Mouse (Mus musculus): ENCODE data around the gene Tmem108. TPM values are rescaled to one million over a fixed set of nuclear protein-coding genes. Genes with fewer than 3 reads are reported as not detected.

Tmem108 gene
- polyA plus RNA-seq, 1 experiment from 2014 or later: not detected

DNA sequence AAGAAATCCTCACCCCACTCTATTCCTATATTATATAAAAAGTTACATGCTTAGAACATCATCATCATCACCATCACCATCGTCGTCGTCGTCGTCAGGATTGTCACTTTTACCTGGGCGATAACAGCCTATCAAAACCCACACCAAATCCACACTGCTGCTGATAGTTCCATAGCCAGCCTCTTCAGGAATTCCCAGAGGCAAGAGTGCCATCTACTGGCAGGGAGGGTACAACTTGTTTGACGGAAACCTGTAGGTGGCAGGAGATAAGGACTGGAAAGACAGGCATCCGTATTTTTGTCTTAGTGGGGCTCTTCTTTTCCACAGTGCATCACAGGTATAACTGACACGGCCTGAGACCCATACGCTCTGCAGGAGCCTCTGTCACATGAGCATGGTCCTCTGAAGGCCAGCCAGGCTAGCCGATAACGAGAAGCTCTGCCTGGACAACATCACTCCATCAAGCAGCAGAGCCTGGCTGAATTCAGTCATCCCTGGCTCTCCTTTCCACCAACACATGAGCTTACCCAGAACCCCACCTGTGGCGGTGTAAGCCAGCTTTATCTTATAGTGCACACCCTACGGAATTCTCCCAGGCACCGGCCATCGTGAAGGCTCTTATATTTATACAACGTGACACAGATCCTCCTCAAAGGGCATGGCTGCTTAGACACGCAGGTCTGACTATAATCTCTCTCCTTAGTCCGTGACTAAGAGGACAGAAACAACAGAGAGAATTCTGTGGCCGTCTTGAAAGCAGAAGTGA, 2.5 kb downstream of the Tmem108 start:
- DNase-seq (ENCODE audit: low read depth, low spot score): peak; percentile 17
- ChIA-PET POLR2A (no interaction called here), CTCF (interaction anchor here (0.7 to 1.2 kb wide), 3 partner anchors 37 to 269 kb away, joined by 3 to 6 read pairs (median 3); no protein-coding TSS in a partner anchor)
- ATAC-seq: peak; percentile 83
- peak; percentile 87 for TF ChIP-seq CTCF (IDR thresholded peaks at IDR 0.05)
- peaks cover 36% of the 10 kb centered on the region for H3K27me3 ChIP-seq
- in situ Hi-C loops (cut with MboI; ENCODE audit: low pct_unique_long_range_greater_than_20kb): loop anchor here (5.0 kb wide), 2 partner anchors 132 to 267 kb away; no protein-coding TSS in a partner anchor

DNA sequence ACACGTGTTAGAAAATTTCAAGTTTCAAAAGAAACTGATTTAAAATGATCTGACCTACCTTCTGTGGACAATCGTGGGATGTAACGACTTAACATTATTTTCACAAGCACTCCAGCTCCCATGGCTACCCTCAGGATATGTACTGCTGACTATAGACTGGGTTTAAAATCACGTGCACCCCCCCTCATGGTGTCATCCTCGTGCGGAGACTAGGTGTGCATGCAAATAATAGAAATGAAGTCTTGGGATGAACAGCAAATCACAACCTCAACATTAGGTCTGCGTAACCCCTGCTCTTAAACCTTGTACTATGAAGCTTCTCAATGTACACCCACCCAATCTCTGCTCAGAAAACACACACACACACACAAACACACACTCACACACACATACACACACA, 3.4 kb downstream of the Tmem108 start:
- no peak for TF ChIP-seq CTCF (IDR thresholded peaks at IDR 0.05)
- H3K27me3 ChIP-seq: peaks cover 27% of the 10 kb centered on the region
- ATAC-seq (no peak), DNase-seq (ENCODE audit: low read depth, low spot score) (no peak)
- ChIA-PET POLR2A (no interaction called here), CTCF (no interaction called here)
- in situ Hi-C loops (cut with MboI; ENCODE audit: low pct_unique_long_range_greater_than_20kb): loop anchor here (5.0 kb wide), 2 partner anchors 131 to 266 kb away; no protein-coding TSS in a partner anchor

GRCm38 (mm10) chr9:103752618-103753017, 9.0 kb downstream of the Tmem108 start:
- in situ Hi-C loops (cut with MboI; ENCODE audit: low pct_unique_long_range_greater_than_20kb): no loop called here
- ChIA-PET CTCF (no interaction called here), POLR2A (no interaction called here)
- DNase-seq (ENCODE audit: low read depth, low spot score) (no peak), ATAC-seq (no peak)
- no peaks in the 10 kb centered on the region for H3K27me3 ChIP-seq
- TF ChIP-seq CTCF (IDR thresholded peaks at IDR 0.05): no peak

GRCm38 (mm10) chr9:103751568-103751967, 10.1 kb downstream of the Tmem108 start:
- TF ChIP-seq CTCF (IDR thresholded peaks at IDR 0.05): no peak
- ChIA-PET POLR2A (interaction anchor here (0.8 kb wide), 1 partner anchor 44 kb away, joined by 3 read pairs; no protein-coding TSS in a partner anchor), CTCF (no interaction called here)
- H3K27me3 ChIP-seq: peaks cover 6% of the 10 kb centered on the region
- ATAC-seq: no peak
- in situ Hi-C loops (cut with MboI; ENCODE audit: low pct_unique_long_range_greater_than_20kb): no loop called here
- DNase-seq (ENCODE audit: low read depth, low spot score): no peak

DNA sequence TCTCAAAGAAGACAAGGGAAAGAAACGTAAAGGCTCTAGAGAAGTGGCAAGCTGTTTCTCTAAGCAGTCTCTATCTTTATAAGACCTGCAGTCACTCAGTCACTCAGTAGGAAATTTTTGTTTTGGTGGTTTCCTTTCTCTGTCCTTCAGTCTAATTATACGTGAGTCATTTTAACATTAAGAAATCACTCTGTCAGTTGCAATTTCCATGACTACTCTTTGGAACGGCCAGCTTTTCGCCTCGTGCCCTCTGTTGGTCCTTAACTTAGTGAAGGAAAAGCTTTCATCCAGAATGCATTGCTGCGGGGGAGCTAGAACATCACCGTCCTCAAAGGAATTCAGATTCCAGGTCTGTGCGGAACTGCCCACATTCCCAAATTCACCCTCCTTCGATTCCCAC, 11.1 kb downstream of the Tmem108 start:
- ATAC-seq (peak; percentile 26), DNase-seq (ENCODE audit: low read depth, low spot score) (no peak)
- ChIA-PET CTCF (no interaction called here), POLR2A (interaction anchor here (0.8 kb wide), 1 partner anchor 43 kb away, joined by 3 read pairs; no protein-coding TSS in a partner anchor)
- TF ChIP-seq CTCF (IDR thresholded peaks at IDR 0.05): no peak
- H3K27me3 ChIP-seq: peaks cover 6% of the 10 kb centered on the region
- in situ Hi-C loops (cut with MboI; ENCODE audit: low pct_unique_long_range_greater_than_20kb): no loop called here

DNA sequence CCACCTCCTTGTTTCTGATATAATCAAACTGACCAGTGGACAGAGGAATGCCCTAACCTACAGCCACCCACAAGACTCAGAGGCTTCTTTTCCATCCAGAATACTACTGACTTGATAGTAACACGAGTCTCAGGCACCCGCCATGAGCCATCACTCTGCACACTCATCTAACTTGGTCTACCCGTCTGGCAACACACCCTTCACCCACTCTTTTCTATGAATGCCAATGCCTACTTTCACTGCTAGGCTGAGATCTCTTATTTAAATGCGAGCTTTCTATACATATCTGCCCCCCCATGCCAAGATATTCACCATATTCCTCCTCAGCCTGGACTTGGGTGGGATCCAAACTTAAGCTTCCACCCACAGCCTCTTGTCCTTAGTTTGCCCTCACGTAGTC, 15.0 kb downstream of the Tmem108 start:
- DNase-seq (ENCODE audit: low read depth, low spot score) (no peak), ATAC-seq (no peak)
- in situ Hi-C loops (cut with MboI; ENCODE audit: low pct_unique_long_range_greater_than_20kb): no loop called here
- no peak for TF ChIP-seq CTCF (IDR thresholded peaks at IDR 0.05)
- POLR2A ChIA-PET: interaction anchor here (0.7 kb wide), 1 partner anchor 221 kb away, joined by 4 read pairs; no protein-coding TSS in a partner anchor
- peaks cover 6% of the 10 kb centered on the region for H3K27me3 ChIP-seq
- CTCF ChIA-PET: no interaction called here

DNA sequence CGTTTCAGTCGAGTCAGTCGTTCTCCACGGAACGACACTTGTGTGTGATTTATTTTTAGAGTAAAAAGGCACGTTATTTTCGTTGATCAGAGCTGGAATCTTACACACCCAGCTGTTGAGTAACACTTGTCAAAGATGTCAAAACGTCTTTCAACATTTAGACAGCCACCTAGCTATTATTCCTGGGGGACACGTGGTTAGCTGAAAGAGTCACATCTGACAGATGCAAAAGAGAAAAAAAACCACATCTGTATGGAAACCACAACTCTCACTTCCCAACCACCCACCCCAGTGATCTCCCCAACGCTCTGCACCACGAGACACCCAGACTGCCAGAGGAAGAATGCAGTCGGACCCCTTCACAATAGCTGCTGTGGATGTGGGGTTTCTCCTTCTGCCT, 21.5 kb downstream of the Tmem108 start:
- CTCF ChIA-PET: no interaction called here
- no peak for TF ChIP-seq CTCF (IDR thresholded peaks at IDR 0.05)
- peaks cover 5% of the 10 kb centered on the region for H3K27me3 ChIP-seq
- ATAC-seq (no peak), DNase-seq (ENCODE audit: low read depth, low spot score) (no peak)
- in situ Hi-C loops (cut with MboI; ENCODE audit: low pct_unique_long_range_greater_than_20kb): no loop called here
- POLR2A ChIA-PET: interaction anchor here (1.0 kb wide), 1 partner anchor 236 kb away, joined by 3 read pairs; no protein-coding TSS in a partner anchor

DNA sequence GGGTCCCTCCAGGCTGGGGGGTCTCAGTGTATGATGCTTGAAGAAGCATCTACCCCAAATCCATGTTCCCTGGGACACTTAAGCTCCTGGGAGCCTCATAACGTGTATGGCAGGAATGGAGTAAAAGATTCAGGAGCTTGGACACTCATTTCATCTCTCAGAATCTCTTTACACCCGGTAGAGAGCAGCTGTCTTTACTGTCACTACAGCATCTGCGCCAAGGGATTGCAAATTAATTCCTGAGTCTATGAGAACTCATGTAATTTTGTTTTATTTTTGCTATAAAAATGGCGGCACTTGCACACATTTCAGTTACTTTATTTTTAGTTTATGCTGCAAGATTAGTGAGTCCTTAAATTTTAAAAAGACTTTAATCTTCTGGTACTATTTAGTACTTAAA, 22.6 kb downstream of the Tmem108 start:
- ChIA-PET CTCF (no interaction called here), POLR2A (no interaction called here)
- ATAC-seq (no peak), DNase-seq (ENCODE audit: low read depth, low spot score) (no peak)
- peaks cover 8% of the 10 kb centered on the region for H3K27me3 ChIP-seq
- in situ Hi-C loops (cut with MboI; ENCODE audit: low pct_unique_long_range_greater_than_20kb): no loop called here
- TF ChIP-seq CTCF (IDR thresholded peaks at IDR 0.05): no peak

GRCm38 (mm10) chr9:103729716-103730115, 31.9 kb downstream of the Tmem108 start:
- in situ Hi-C loops (cut with MboI; ENCODE audit: low pct_unique_long_range_greater_than_20kb): no loop called here
- ATAC-seq (no peak), DNase-seq (ENCODE audit: low read depth, low spot score) (no peak)
- no peak for TF ChIP-seq CTCF (IDR thresholded peaks at IDR 0.05)
- H3K27me3 ChIP-seq: peaks cover 12% of the 10 kb centered on the region
- ChIA-PET POLR2A (no interaction called here), CTCF (no interaction called here)

GRCm38 (mm10) chr9:103726751-103727462, 34.7 kb downstream of the Tmem108 start:
- no peak for TF ChIP-seq CTCF (IDR thresholded peaks at IDR 0.05)
- H3K27me3 ChIP-seq: peaks cover 8% of the 10 kb centered on the region
- DNase-seq (ENCODE audit: low read depth, low spot score) (no peak), ATAC-seq (no peak)
- CTCF ChIA-PET: no interaction called here
- POLR2A ChIA-PET: interaction anchor here (0.7 kb wide), 1 partner anchor 1139 kb away, joined by 3 read pairs; no protein-coding TSS in a partner anchor
- in situ Hi-C loops (cut with MboI; ENCODE audit: low pct_unique_long_range_greater_than_20kb): no loop called here

DNA sequence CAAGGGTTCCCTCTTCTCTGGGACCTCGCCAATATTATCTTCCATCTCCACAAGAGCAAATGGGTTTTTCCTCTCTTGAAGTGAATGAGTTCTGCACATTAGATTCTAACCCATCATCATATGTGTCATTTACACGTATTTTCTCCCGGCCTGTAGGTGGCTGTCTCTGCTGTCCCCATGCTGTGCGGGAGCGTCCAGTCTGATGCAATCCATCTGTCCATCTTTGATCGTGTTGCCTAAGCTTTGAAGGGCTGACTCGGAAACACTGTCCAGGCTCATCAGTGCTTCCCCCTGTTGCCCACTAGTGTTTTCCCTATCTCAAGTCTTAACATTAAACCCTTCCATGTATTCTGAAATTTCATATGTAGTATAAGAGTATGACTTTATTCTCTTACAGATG, 36.1 kb downstream of the Tmem108 start:
- peaks cover 5% of the 10 kb centered on the region for H3K27me3 ChIP-seq
- TF ChIP-seq CTCF (IDR thresholded peaks at IDR 0.05): no peak
- ATAC-seq (no peak), DNase-seq (ENCODE audit: low read depth, low spot score) (no peak)
- ChIA-PET POLR2A (no interaction called here), CTCF (no interaction called here)
- in situ Hi-C loops (cut with MboI; ENCODE audit: low pct_unique_long_range_greater_than_20kb): no loop called here
